Mouse (Mus musculus) MEL (cell line): Measurements from ENCODE around the gene 2200002D01Rik. TPM values are rescaled to one million over a fixed set of nuclear protein-coding genes. Genes with fewer than 3 reads are reported as not detected.
A peak's percentile ranks its signal among the peaks of the same experiment; 100 is the strongest.

ENCODE experiments used
- DNase-seq: peaks from one replicate; pipeline ENCODE4 v3.0.0; 2011; ENCODE audit warnings: low read depth, low spot score
- H3K27ac ChIP-seq: 2 replicates; pipeline ENCODE4 v1.5.1; 2012; ENCODE audit warnings: low read depth, mild to moderate bottlenecking, control low read depth, low read length, moderate library complexity; ENCODE audit not compliant: control insufficient read depth
- H3K27me3 ChIP-seq, 2 experiments: fragments of 150-350 bp in 1 of 2; sonication (generic) in 1 of 2; 2 replicates each; pipeline ENCODE4 v1.6.1; 2012; ENCODE audit warnings: low read length in 2 of 2, mild to moderate bottlenecking in 2 of 2, improper control_type of control experiment in 1 of 2, moderate library complexity in 1 of 2; ENCODE audit not compliant: insufficient read depth in 2 of 2, control insufficient read depth in 1 of 2
- H3K36me3 ChIP-seq, 2 experiments: 2 replicates each; pipeline ENCODE4 v1.6.1; 2012 to 2014; ENCODE audit warnings: low read length in 2 of 2, improper control_type of control experiment in 1 of 2, inconsistent platforms in 1 of 2, mild to moderate bottlenecking in 1 of 2; ENCODE audit not compliant: insufficient read depth in 2 of 2, control insufficient read depth in 1 of 2
- H3K4me1 ChIP-seq, 2 experiments: fragments of 150-350 bp in 1 of 2; sonication (generic) in 1 of 2; 2 replicates each; pipeline ENCODE4 v1.6.1; 2012; ENCODE audit warnings: low read length in 2 of 2, improper control_type of control experiment in 1 of 2, mild to moderate bottlenecking in 1 of 2; ENCODE audit not compliant: insufficient read depth in 2 of 2, control insufficient read depth in 1 of 2
- H3K4me3 ChIP-seq, 2 experiments: fragments of 150-350 bp in 1 of 2; sonication (generic) in 1 of 2; 2 replicates each; pipeline ENCODE4 v1.5.1; 2012; ENCODE audit warnings: low read depth in 2 of 2, low read length in 2 of 2, mild to moderate bottlenecking in 2 of 2, moderate library complexity in 2 of 2, control low read depth in 1 of 2, improper control_type of control experiment in 1 of 2; ENCODE audit not compliant: control insufficient read depth in 1 of 2, insufficient read depth in 1 of 2
- H3K79me2 ChIP-seq: 2 replicates; pipeline ENCODE4 v1.6.1; 2012; ENCODE audit warnings: mild to moderate bottlenecking, low read length, moderate library complexity; ENCODE audit not compliant: control insufficient read depth, poor library complexity, insufficient read depth
- H3K9ac ChIP-seq: 2 replicates; pipeline ENCODE4 v1.6.1; 2012; ENCODE audit warnings: low read depth, mild to moderate bottlenecking, control low read depth, low read length, moderate library complexity; ENCODE audit not compliant: control insufficient read depth, poor library complexity, severe bottlenecking
- H3K9me3 ChIP-seq: fragments of 150-350 bp; sonication (generic); replicated peaks from 2 replicates; pipeline ENCODE4 v1.6.1; 2012; ENCODE audit warnings: mild to moderate bottlenecking, low read length, improper control_type of control experiment, moderate library complexity; ENCODE audit not compliant: insufficient read depth
- BHLHE40 ChIP-seq: IDR thresholded peaks from 2 replicates; pipeline ENCODE4 v1.6.1; 2012; ENCODE audit warnings: low read depth, mild to moderate bottlenecking, inconsistent platforms, low read length, improper control_type of control experiment, borderline replicate concordance
- CHD1 ChIP-seq: IDR thresholded peaks from 2 replicates; pipeline ENCODE4 v1.6.1; 2012; ENCODE audit warnings: low read depth, mild to moderate bottlenecking, inconsistent platforms, low read length, improper control_type of control experiment
- CHD2 ChIP-seq: IDR thresholded peaks from 2 replicates; pipeline ENCODE4 v1.6.1; 2011; ENCODE audit warnings: low read length, improper control_type of control experiment
- CTCF ChIP-seq, 3 experiments: IDR thresholded peaks in 2 of 3; conservative IDR thresholded peaks in 1 of 3; 2 replicates each; pipeline ENCODE4 v1.5.1; 2011 to 2012; ENCODE audit warnings: low read length in 3 of 3, low read depth in 2 of 3, mild to moderate bottlenecking in 2 of 3, improper control_type of control experiment in 1 of 3, inconsistent platforms in 1 of 3, mixed read lengths in 1 of 3, moderate library complexity in 1 of 3; ENCODE audit not compliant: control insufficient read depth in 1 of 3, insufficient read depth in 1 of 3, poor library complexity in 1 of 3, severe bottlenecking in 1 of 3
- ELF1 ChIP-seq: IDR thresholded peaks from 2 replicates; pipeline ENCODE4 v1.6.1; 2014; ENCODE audit warnings: low read depth, mild to moderate bottlenecking, inconsistent platforms, low read length, improper control_type of control experiment, moderate library complexity
- EP300 ChIP-seq, 2 experiments: IDR thresholded peaks; 2 replicates each; pipeline ENCODE4 v1.6.1; 2011; ENCODE audit warnings: improper control_type of control experiment in 2 of 2, low read length in 2 of 2, low read depth in 1 of 2, mild to moderate bottlenecking in 1 of 2
- GATA1 ChIP-seq: IDR thresholded peaks from 2 replicates; pipeline ENCODE4 v1.6.1; 2011; ENCODE audit warnings: low read depth, low read length, improper control_type of control experiment
- HCFC1 ChIP-seq: IDR thresholded peaks from 2 replicates; pipeline ENCODE4 v1.6.1; 2012; ENCODE audit warnings: low read depth, mild to moderate bottlenecking, inconsistent platforms, low read length, improper control_type of control experiment, moderate library complexity
- JUND ChIP-seq: IDR thresholded peaks from 2 replicates; pipeline ENCODE4 v1.6.1; 2011; ENCODE audit warnings: low read depth, mild to moderate bottlenecking, improper control_type of control experiment, low read length
- KAT2A ChIP-seq: conservative IDR thresholded peaks from 2 replicates; pipeline ENCODE4 v1.6.1; 2012; ENCODE audit warnings: low read depth, low read length, improper control_type of control experiment, inconsistent platforms
- MAFK ChIP-seq: IDR thresholded peaks from 2 replicates; pipeline ENCODE4 v1.6.1; 2011; ENCODE audit warnings: low read depth, mild to moderate bottlenecking, low read length, improper control_type of control experiment, borderline replicate concordance
- MAX ChIP-seq: IDR thresholded peaks from 2 replicates; pipeline ENCODE4 v1.6.1; 2011; ENCODE audit warnings: low read length, improper control_type of control experiment
- MAZ ChIP-seq: IDR thresholded peaks from 2 replicates; pipeline ENCODE4 v1.6.1; 2012; ENCODE audit warnings: low read depth, mild to moderate bottlenecking, inconsistent platforms, low read length, improper control_type of control experiment
- MEF2A ChIP-seq: IDR thresholded peaks from 2 replicates; pipeline ENCODE4 v1.6.1; 2014; ENCODE audit warnings: low read depth, mild to moderate bottlenecking, inconsistent platforms, low read length, improper control_type of control experiment; ENCODE audit not compliant: poor library complexity, insufficient replicate concordance, severe bottlenecking; ENCODE audit errors: extremely low read depth
- MXI1 ChIP-seq: IDR thresholded peaks from 2 replicates; pipeline ENCODE4 v1.6.1; 2011; ENCODE audit warnings: mild to moderate bottlenecking, low read depth, low read length, improper control_type of control experiment
- MYB ChIP-seq: IDR thresholded peaks from 2 replicates; pipeline ENCODE4 v1.6.1; 2011; ENCODE audit warnings: mild to moderate bottlenecking, low read depth, low read length, improper control_type of control experiment
- NELFE ChIP-seq: IDR thresholded peaks from 2 replicates; pipeline ENCODE4 v1.6.1; 2011; ENCODE audit warnings: low read depth, low read length, improper control_type of control experiment
- NRF1 ChIP-seq: IDR thresholded peaks from 2 replicates; pipeline ENCODE4 v1.6.1; 2014; ENCODE audit warnings: low read depth, mild to moderate bottlenecking, inconsistent platforms, low read length, improper control_type of control experiment, moderate library complexity; ENCODE audit not compliant: poor library complexity, insufficient read depth, severe bottlenecking
- POLR2AphosphoS2 ChIP-seq: IDR thresholded peaks from 2 replicates; pipeline ENCODE4 v1.6.1; 2011; ENCODE audit warnings: low read length, improper control_type of control experiment
- RAD21 ChIP-seq: IDR thresholded peaks from 2 replicates; pipeline ENCODE4 v1.6.1; 2011; ENCODE audit warnings: mild to moderate bottlenecking, low read depth, low read length, improper control_type of control experiment
- SIN3A ChIP-seq: IDR thresholded peaks from 2 replicates; pipeline ENCODE4 v1.6.1; 2012; ENCODE audit warnings: low read length, improper control_type of control experiment, inconsistent platforms
- SMC3 ChIP-seq: IDR thresholded peaks from 2 replicates; pipeline ENCODE4 v1.6.1; 2011; ENCODE audit warnings: low read depth, low read length, improper control_type of control experiment
- TAL1 ChIP-seq: IDR thresholded peaks from 2 replicates; pipeline ENCODE4 v1.6.1; 2012; ENCODE audit warnings: mild to moderate bottlenecking, inconsistent platforms, low read length, moderate library complexity, mixed read lengths
- TBP ChIP-seq: IDR thresholded peaks from 2 replicates; pipeline ENCODE4 v1.8.0; 2011; ENCODE audit warnings: low read depth, low read length, improper control_type of control experiment
- TCF12 ChIP-seq: IDR thresholded peaks from 2 replicates; pipeline ENCODE4 v1.6.1; 2014; ENCODE audit warnings: low read depth, mild to moderate bottlenecking, inconsistent platforms, low read length, improper control_type of control experiment, moderate library complexity
- UBTF ChIP-seq: IDR thresholded peaks from 2 replicates; pipeline ENCODE4 v1.6.1; 2012; ENCODE audit warnings: low read depth, mild to moderate bottlenecking, inconsistent platforms, low read length, improper control_type of control experiment, moderate library complexity, borderline replicate concordance; ENCODE audit not compliant: insufficient read depth
- USF2 ChIP-seq, 2 experiments: IDR thresholded peaks; 2 replicates each; pipeline ENCODE4 v1.6.1; 2011 to 2012; ENCODE audit warnings: improper control_type of control experiment in 2 of 2, low read length in 2 of 2, borderline replicate concordance in 1 of 2, inconsistent platforms in 1 of 2, low read depth in 1 of 2, mild to moderate bottlenecking in 1 of 2; ENCODE audit not compliant: insufficient read depth in 1 of 2
- ZC3H11A ChIP-seq: IDR thresholded peaks from 2 replicates; pipeline ENCODE4 v1.6.1; 2012; ENCODE audit warnings: low read depth, mild to moderate bottlenecking, inconsistent platforms, low read length, improper control_type of control experiment
- ZKSCAN1 ChIP-seq: IDR thresholded peaks from 2 replicates; pipeline ENCODE4 v1.6.1; 2012; ENCODE audit warnings: low read depth, mild to moderate bottlenecking, inconsistent platforms, low read length, improper control_type of control experiment, moderate library complexity
- ZMIZ1 ChIP-seq: IDR thresholded peaks from 2 replicates; pipeline ENCODE4 v1.6.1; 2012; ENCODE audit warnings: low read depth, mild to moderate bottlenecking, inconsistent platforms, low read length, improper control_type of control experiment, moderate library complexity
- polyA plus RNA-seq, 2 experiments: library from polyadenylated mRNA; stranded (reverse) in 1 of 2; unstranded in 1 of 2; fragments of >175 nt in 1 of 2; fragments of >200 nt in 1 of 2; gene quantifications; 2 replicates each; pipeline versions ENCODE4 v1.2.1 to v1.2.4; 2012; ENCODE audit warnings: low replicate concordance in 2 of 2, low read depth in 1 of 2; ENCODE audit not compliant: insufficient read length in 2 of 2, insufficient read depth in 1 of 2, missing spikeins in 1 of 2
- total RNA-seq: library from RNA; depleted of rRNA; stranded (reverse); fragments of 300-350 nt; gene quantifications from 2 replicates; pipeline ENCODE4 v1.2.3, GENCODE M21; 2012

Gene 2200002D01Rik
- total and polyA plus RNA-seq, 3 experiments = 0.85 to 5.4 TPM; not detected in 1

- 0 out of 2 replicates have a peak, but pooled peaks have one; percentile 6 for TF ChIP-seq ZC3H11A
- TF ChIP-seq RAD21 = peak; percentile 33
- TF ChIP-seq EP300 (IDR thresholded peaks at IDR 0.05; ENCODE audit: low read depth in 1 of 2, low read length in 2 of 2) = no peak
- no peak for TF ChIP-seq POLR2AphosphoS2
- peak; percentile 50 to 68 (median 62) for TF ChIP-seq CTCF (IDR thresholded peaks at IDR 0.05 in 2 of 3, conservative IDR thresholded peaks at IDR 0.05 in 1 of 3; ENCODE audit: control insufficient read depth in 1 of 3, insufficient read depth in 1 of 3, low read depth in 2 of 3, low read length in 3 of 3, poor library complexity in 1 of 3, severe bottlenecking in 1 of 3)
- no peak for TF ChIP-seq ZMIZ1
- TF ChIP-seq TAL1 = no peak
- no peak for TF ChIP-seq BHLHE40
- Histone ChIP-seq H3K36me3 (peaks cover 0 to 10% of the 10 kb centered on the region in 2 experiments; a peak in 2 of 4 replicates), H3K27ac (no peak overlapping the region), H3K79me2 (peaks cover 3% of the 10 kb centered on the region; the same call in 1 of the 2 replicates), H3K4me3 (no peak overlapping the region), H3K4me1 (peaks cover 7 to 24% of the 10 kb centered on the region in 2 experiments), H3K9ac (no peak overlapping the region), H3K27me3 (no peaks in the 10 kb centered on the region), H3K9me3 (no peaks in the 10 kb centered on the region)
- peak; percentile 53 for DNase-seq
Observed at GRCm38 (mm10) chr7:29234661-29235060, 13.6 kb downstream of the 2200002D01Rik start.

DNA sequence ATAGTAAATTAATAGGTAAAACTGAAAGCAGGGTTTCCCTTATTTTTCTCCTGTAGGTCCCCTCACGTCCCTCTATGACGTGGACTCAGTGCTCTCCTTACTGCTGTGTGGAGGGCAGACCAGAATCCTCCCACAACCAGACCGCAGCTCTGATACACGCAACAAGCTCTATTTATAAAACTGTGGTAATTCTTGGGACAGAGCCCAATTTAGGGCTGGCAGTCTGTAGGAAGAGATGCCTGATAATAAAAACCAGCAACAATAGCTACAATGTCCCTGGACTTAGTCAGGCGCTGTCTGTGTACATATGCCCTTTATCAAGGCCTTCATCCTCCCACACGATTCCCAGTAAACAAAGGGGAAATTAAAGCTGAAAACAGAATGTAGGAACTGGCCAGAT lies 14.5 kb downstream of the 2200002D01Rik start:
- Histone ChIP-seq H3K27ac (no peak overlapping the region), H3K4me3 (peak overlapping the region in 1 of 2 experiments; percentile 26; a peak in 1 of 4 replicates), H3K79me2 (no peaks in the 10 kb centered on the region; the same call in 1 of the 2 replicates), H3K27me3 (no peaks in the 10 kb centered on the region), H3K36me3 (peaks cover 0 to 8% of the 10 kb centered on the region in 2 experiments; a peak in 2 of 4 replicates), H3K4me1 (peaks cover 7 to 16% of the 10 kb centered on the region in 2 experiments), H3K9me3 (no peaks in the 10 kb centered on the region), H3K9ac (no peak overlapping the region)
- DNase-seq = peak; percentile 87
- TF ChIP-seq MAFK (peak; percentile 60; the same call in 1 of the 2 replicates), ZMIZ1 (no peak), RAD21 (no peak), ZC3H11A (no peak), CHD1 (no peak), CTCF (IDR thresholded peaks at IDR 0.05 in 2 of 3, conservative IDR thresholded peaks at IDR 0.05 in 1 of 3; ENCODE audit: control insufficient read depth in 1 of 3, insufficient read depth in 1 of 3, low read depth in 2 of 3, low read length in 3 of 3, poor library complexity in 1 of 3, severe bottlenecking in 1 of 3) (no peak), MXI1 (no peak), TBP (no peak), MYB (no peak), MAZ (no peak), POLR2AphosphoS2 (no peak), GATA1 (peak; percentile 79), TCF12 (peak; percentile 44; the same call in 1 of the 2 replicates), SIN3A (peak; percentile 66), NRF1 (no peak), CHD2 (no peak), UBTF (no peak), MEF2A (peak; percentile 96), ZKSCAN1 (no peak), USF2 (IDR thresholded peaks at IDR 0.05; ENCODE audit: borderline replicate concordance in 1 of 2, insufficient read depth in 1 of 2, low read depth in 1 of 2, low read length in 2 of 2) (no peak), NELFE (no peak), HCFC1 (no peak), SMC3 (no peak), MAX (no peak), JUND (no peak), ELF1 (no peak), KAT2A (no peak)
